Mouse (Mus musculus) stomach, postnatal 0 days (tissue): Measurements from ENCODE around the gene Chd9. TPM values are rescaled to one million over a fixed set of nuclear protein-coding genes. Genes with fewer than 3 reads are reported as not detected.
A peak's percentile ranks its signal among the peaks of the same experiment; 100 is the strongest.

Source experiments
- ATAC-seq: fragments of 200-750 bp; cut with Nextera tagmentation; 2 replicates; pipeline ENCODE4 v1.8.0; 2017; ENCODE audit not compliant: low FRiP score, low TSS enrichment
- DNase-seq: peaks from one replicate; pipeline ENCODE4 v3.0.0-alpha.2; 2016; ENCODE audit warnings: low spot score
- H3K27ac ChIP-seq: fragments of 300-500 bp; sonication (generic); replicated peaks from 2 replicates; pipeline ENCODE4 v1.5.1; 2014; ENCODE audit warnings: mild to moderate bottlenecking, control low read depth
- H3K27me3 ChIP-seq: fragments of 300-500 bp; sonication (generic); 2 replicates; pipeline ENCODE4 v1.6.1; 2014; ENCODE audit warnings: low read length; ENCODE audit not compliant: control insufficient read depth, insufficient read depth
- H3K36me3 ChIP-seq: fragments of 300-500 bp; sonication (generic); 2 replicates; pipeline ENCODE4 v1.6.1; 2014; ENCODE audit warnings: low read length, mixed read lengths; ENCODE audit not compliant: control insufficient read depth, insufficient read depth
- H3K4me1 ChIP-seq: fragments of 300-500 bp; sonication (generic); replicated peaks from 2 replicates; pipeline ENCODE4 v1.6.1; 2014; ENCODE audit warnings: antibody characterized with exemption; ENCODE audit not compliant: control insufficient read depth, insufficient read depth
- H3K4me2 ChIP-seq: fragments of 300-500 bp; sonication (generic); replicated peaks from 2 replicates; pipeline ENCODE4 v1.6.1; 2014; ENCODE audit warnings: low read depth, mild to moderate bottlenecking, control low read depth, moderate library complexity
- H3K4me3 ChIP-seq: fragments of 300-500 bp; sonication (generic); 2 replicates; pipeline ENCODE4 v1.5.1; 2014; ENCODE audit warnings: low read depth, low read length, control low read depth
- H3K9ac ChIP-seq: fragments of 300-500 bp; sonication (generic); 2 replicates; pipeline ENCODE4 v1.6.1; 2014; ENCODE audit warnings: mild to moderate bottlenecking, low read length, control low read depth, mixed read lengths
- H3K9me3 ChIP-seq: fragments of 300-500 bp; sonication (generic); 2 replicates; pipeline ENCODE4 v1.6.1; 2016; ENCODE audit warnings: low read length; ENCODE audit not compliant: control insufficient read depth
- CTCF ChIP-seq: IDR thresholded peaks from 2 replicates; pipeline ENCODE4 v1.5.1; 2016; ENCODE audit warnings: antibody characterized with exemption, low read depth, mild to moderate bottlenecking, moderate library complexity
- EP300 ChIP-seq: optimal IDR thresholded peaks from 2 replicates; pipeline ENCODE3; 2016; ENCODE audit warnings: antibody characterized with exemption
- WGBS: fragments of 180-500 bp; shearing (Covaris S2); extraction: QIAGEN DNeasy Blood & Tissue Kit; methylation state at CpG from one replicate; pipeline ENCODE4 v1.1.7; 2014; 5-methylcytosine and 5-hydroxymethylcytosine counted together
- polyA plus RNA-seq: library from polyadenylated mRNA; unstranded; fragments of >200 nt; fragmentation: Nextera tagmentation; extraction: Ambion mirVana; gene quantifications from 2 replicates; pipeline ENCODE4 v1.2.1, GENCODE M21; 2015

Chd9 gene
- polyA plus RNA-seq, 1 experiment from 2014 or later, result 131 TPM

- Histone ChIP-seq H3K4me3 (no peak overlapping the region), H3K27me3 (no peaks in the 10 kb centered on the region), H3K4me1 (no peaks in the 10 kb centered on the region), H3K36me3 (no peaks in the 10 kb centered on the region), H3K27ac (no peak overlapping the region), H3K4me2 (no peak overlapping the region), H3K9me3 (no peaks in the 10 kb centered on the region), H3K9ac (no peak overlapping the region)
- ATAC-seq (no peak), DNase-seq (no peak)
- 29% methylated on average over 11 of the region's 11 CpGs for WGBS
- TF ChIP-seq CTCF, result no peak
- TF ChIP-seq EP300, result no peak
These were observed 5.7 kb upstream of the Chd9 start for GRCm38 (mm10) chr8:90822443-90822842.

DNA sequence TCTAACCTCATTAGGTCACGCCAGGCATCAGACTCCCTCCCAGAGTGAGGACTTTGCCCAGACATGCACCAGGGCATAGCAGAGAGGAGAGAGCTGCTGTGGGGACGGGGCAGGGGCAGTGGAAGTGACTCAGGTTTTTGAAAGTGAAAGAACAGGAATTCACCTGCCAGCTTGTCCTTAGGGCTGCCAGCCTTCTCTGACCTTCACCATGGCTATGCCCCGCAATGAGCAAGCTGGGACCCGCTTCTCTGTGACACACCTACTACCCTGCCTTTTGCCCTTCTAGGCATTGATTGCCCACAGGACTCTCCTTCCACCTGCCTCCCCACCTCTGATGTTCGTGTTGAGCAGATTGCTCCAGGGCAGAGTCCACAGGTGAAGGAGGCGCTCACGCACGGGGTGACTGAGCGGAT lies 2.7 kb upstream of the Chd9 start:
- DNase-seq, result peak; percentile 75
- no peak for TF ChIP-seq EP300
- no peak for TF ChIP-seq CTCF
- Histone ChIP-seq H3K27ac (peak overlapping the region; percentile 56), H3K9ac (no peak overlapping the region), H3K9me3 (no peaks in the 10 kb centered on the region), H3K4me2 (peak overlapping the region; percentile 23), H3K4me3 (no peak overlapping the region), H3K4me1 (no peaks in the 10 kb centered on the region), H3K36me3 (no peaks in the 10 kb centered on the region), H3K27me3 (no peaks in the 10 kb centered on the region)
- ATAC-seq, result peak; percentile 84
- 50% methylated on average over 9 of the region's 9 CpGs for WGBS

DNA sequence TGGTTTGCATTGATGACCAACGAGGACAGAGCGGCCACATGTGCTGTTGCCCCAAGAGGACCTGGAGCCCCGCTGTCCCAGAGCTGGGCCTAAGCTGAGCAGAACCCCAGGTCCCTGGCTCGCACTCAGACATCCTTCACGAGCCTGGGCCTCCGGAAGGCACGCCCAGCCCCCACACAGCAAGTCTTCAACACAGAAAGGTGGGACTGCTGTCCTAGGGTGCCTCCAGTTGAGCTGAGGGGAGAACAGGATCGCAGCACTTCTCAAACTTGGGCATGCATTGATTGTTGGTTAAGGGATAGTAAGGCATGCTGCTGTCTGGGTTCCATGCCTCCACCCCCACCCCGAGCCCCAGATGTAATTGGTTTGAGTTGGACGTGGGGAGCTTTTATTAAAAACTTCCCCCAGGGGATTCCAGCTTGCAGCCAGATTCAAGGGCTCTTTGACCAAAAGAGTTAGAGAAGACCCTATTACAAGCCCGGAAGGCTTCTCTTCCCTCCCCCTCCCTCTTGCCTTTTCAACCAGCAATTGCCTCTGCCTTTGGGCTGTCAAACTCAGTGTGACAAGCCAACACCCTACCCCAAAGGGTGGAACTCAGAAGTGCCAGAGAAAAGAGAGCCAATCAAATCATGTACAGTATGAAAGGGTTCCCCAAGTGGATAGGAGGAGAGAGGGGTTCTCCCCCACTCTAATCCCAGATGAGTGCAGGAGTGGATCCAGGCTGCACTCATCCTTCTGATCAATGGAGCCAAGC lies 1.0 kb downstream of the Chd9 start:
- H3K27ac ChIP-seq, result peak overlapping the region; percentile 70
- H3K27me3 ChIP-seq, result no peaks in the 10 kb centered on the region
- peak; percentile 25 for DNase-seq
- no peaks in the 10 kb centered on the region for H3K9me3 ChIP-seq
- 3% methylated on average over 11 of the region's 11 CpGs for WGBS
- TF ChIP-seq EP300, result no peak
- TF ChIP-seq CTCF, result no peak
- peak overlapping the region; percentile 63 for H3K4me2 ChIP-seq
- H3K36me3 ChIP-seq, result no peaks in the 10 kb centered on the region
- peak; percentile 38 for ATAC-seq
- H3K4me3 ChIP-seq, result peak overlapping the region; percentile 55
- H3K9ac ChIP-seq, result peak overlapping the region; percentile 75
- no peaks in the 10 kb centered on the region for H3K4me1 ChIP-seq

- no peak for ATAC-seq
- 34% methylated on average over 1 of the region's 1 CpGs for WGBS
- no peaks in the 10 kb centered on the region for H3K27me3 ChIP-seq
- TF ChIP-seq CTCF (no peak), EP300 (no peak)
- H3K9ac ChIP-seq, result no peak overlapping the region
- no peaks in the 10 kb centered on the region for H3K4me1 ChIP-seq
- DNase-seq, result no peak
- peak overlapping the region; percentile 70; the same call in 1 of the 2 replicates for H3K27ac ChIP-seq
- H3K9me3 ChIP-seq, result no peaks in the 10 kb centered on the region
- peak overlapping the region; percentile 55; the same call in 1 of the 2 replicates for H3K4me3 ChIP-seq
- peak overlapping the region; percentile 63 for H3K4me2 ChIP-seq
- no peaks in the 10 kb centered on the region for H3K36me3 ChIP-seq
These were observed 1.7 kb downstream of the Chd9 start for GRCm38 (mm10) chr8:90829825-90830224.

GRCm38 (mm10) chr8:90830980-90831379 lies 2.8 kb downstream of the Chd9 start:
- no peaks in the 10 kb centered on the region for H3K9me3 ChIP-seq
- DNase-seq (peak; percentile 39), ATAC-seq (no peak)
- no peak overlapping the region for H3K4me3 ChIP-seq
- H3K27ac ChIP-seq, result no peak overlapping the region
- 63% methylated on average over 8 of the region's 8 CpGs for WGBS
- no peak overlapping the region for H3K9ac ChIP-seq
- no peaks in the 10 kb centered on the region for H3K27me3 ChIP-seq
- TF ChIP-seq CTCF (no peak), EP300 (no peak)
- no peaks in the 10 kb centered on the region for H3K4me1 ChIP-seq
- H3K36me3 ChIP-seq, result no peaks in the 10 kb centered on the region
- no peak overlapping the region for H3K4me2 ChIP-seq

- H3K4me2 ChIP-seq, result no peak overlapping the region
- no peak for ATAC-seq
These were observed 4.6 kb downstream of the Chd9 start for GRCm38 (mm10) chr8:90832576-90833289.

More at GRCm38 (mm10) chr8:90832576-90833289, 4.6 kb downstream of the Chd9 start:
- no peaks in the 10 kb centered on the region for H3K9me3 ChIP-seq
- H3K4me3 ChIP-seq, result no peak overlapping the region
- H3K4me1 ChIP-seq, result no peaks in the 10 kb centered on the region
- H3K27ac ChIP-seq, result no peak overlapping the region
- DNase-seq, result no peak
- H3K36me3 ChIP-seq, result no peaks in the 10 kb centered on the region
- H3K9ac ChIP-seq, result no peak overlapping the region
- TF ChIP-seq EP300 (no peak), CTCF (no peak)
- no peaks in the 10 kb centered on the region for H3K27me3 ChIP-seq
- 56% methylated on average over 5 of the region's 5 CpGs for WGBS
